Mouse (Mus musculus) limb, embryonic 11.5 days (tissue): ENCODE measurements around the gene Ddx60. TPM values are rescaled to one million over a fixed set of nuclear protein-coding genes. Genes with fewer than 3 reads are reported as not detected.

ENCODE experiments used
- ATAC-seq: fragments of 200-750 bp; cut with Nextera tagmentation; 2 replicates; pipeline ENCODE4 v1.8.0; 2017; ENCODE audit warnings: low read depth; ENCODE audit not compliant: insufficient number of reproducible peaks, low FRiP score, low TSS enrichment
- DNase-seq: peaks from one replicate; pipeline ENCODE4 v3.0.0-alpha.2; 2015; ENCODE audit warnings: low spot score
- H3K27ac ChIP-seq: fragments of 300-500 bp; sonication (generic); replicated peaks from 2 replicates; pipeline ENCODE4 v1.5.1; 2014; ENCODE audit warnings: low read depth, mild to moderate bottlenecking, low read length
- H3K27me3 ChIP-seq: fragments of 300-500 bp; sonication (generic); 2 replicates; pipeline ENCODE4 v1.6.1; 2014; ENCODE audit warnings: mild to moderate bottlenecking, low read length, mixed read lengths; ENCODE audit not compliant: control insufficient read depth, insufficient read depth
- H3K36me3 ChIP-seq: fragments of 300-500 bp; sonication (generic); 2 replicates; pipeline ENCODE4 v1.6.1; 2014; ENCODE audit warnings: mild to moderate bottlenecking, low read length, moderate library complexity, mixed read lengths; ENCODE audit not compliant: control insufficient read depth, insufficient read depth
- H3K4me1 ChIP-seq: fragments of 300-500 bp; sonication (generic); 2 replicates; pipeline ENCODE4 v1.6.1; 2014; ENCODE audit warnings: low read length, mixed read lengths; ENCODE audit not compliant: control insufficient read depth, insufficient read depth
- H3K4me2 ChIP-seq: fragments of 300-500 bp; sonication (generic); 2 replicates; pipeline ENCODE4 v1.6.1; 2014; ENCODE audit warnings: low read depth, mild to moderate bottlenecking, moderate library complexity; ENCODE audit not compliant: severe bottlenecking
- H3K4me3 ChIP-seq: fragments of 300-500 bp; sonication (generic); 2 replicates; pipeline ENCODE4 v1.5.1; 2014; ENCODE audit warnings: low read depth, low read length
- H3K9ac ChIP-seq: fragments of 300-500 bp; sonication (generic); 2 replicates; pipeline ENCODE4 v1.6.1; 2014; ENCODE audit warnings: mild to moderate bottlenecking, low read length
- H3K9me3 ChIP-seq: fragments of 300-500 bp; sonication (generic); 2 replicates; pipeline ENCODE4 v1.6.1; 2016; ENCODE audit warnings: low read length; ENCODE audit not compliant: control insufficient read depth
- WGBS: fragments of 180-500 bp; shearing (Covaris S2); extraction: QIAGEN DNeasy Blood & Tissue Kit; methylation state at CpG from one replicate; pipeline ENCODE4 v1.1.7; 2014; 5-methylcytosine and 5-hydroxymethylcytosine counted together
- polyA plus RNA-seq: library from polyadenylated mRNA; unstranded; fragments of >200 nt; fragmentation: Nextera tagmentation; extraction: Ambion mirVana; gene quantifications from 2 replicates; pipeline ENCODE4 v1.2.1, GENCODE M21; 2014

The Ddx60 gene
- polyA plus RNA-seq, 1 experiment from 2014 or later: not detected

GRCm38 (mm10) chr8:62014582-62014981 is 86.7 kb downstream of the Ddx60 start:
- Histone ChIP-seq H3K4me2 (no peak overlapping the region), H3K9ac (no peak overlapping the region), H3K9me3 (no peaks in the 10 kb centered on the region), H3K27ac (no peak overlapping the region), H3K4me3 (no peak overlapping the region), H3K27me3 (no peaks in the 10 kb centered on the region), H3K4me1 (no peaks in the 10 kb centered on the region), H3K36me3 (no peaks in the 10 kb centered on the region)
- WGBS: 93% methylated on average over 4 of the region's 4 CpGs
- DNase-seq: no peak
- no peak for ATAC-seq

- Histone ChIP-seq H3K36me3 (no peaks in the 10 kb centered on the region), H3K4me2 (no peak overlapping the region), H3K27me3 (no peaks in the 10 kb centered on the region), H3K9ac (no peak overlapping the region), H3K4me3 (no peak overlapping the region), H3K9me3 (no peaks in the 10 kb centered on the region), H3K4me1 (no peaks in the 10 kb centered on the region), H3K27ac (no peak overlapping the region)
- DNase-seq: no peak
- ATAC-seq: no peak
- 71% methylated on average over 3 of the region's 3 CpGs for WGBS
These were observed 106.5 kb downstream of the Ddx60 start for GRCm38 (mm10) chr8:62034351-62034750.

GRCm38 (mm10) chr8:62046809-62047208 is 118.9 kb downstream of the Ddx60 start:
- Histone ChIP-seq H3K9me3 (no peaks in the 10 kb centered on the region), H3K4me3 (no peak overlapping the region), H3K4me2 (no peak overlapping the region), H3K36me3 (no peaks in the 10 kb centered on the region), H3K27me3 (no peaks in the 10 kb centered on the region), H3K9ac (no peak overlapping the region), H3K27ac (no peak overlapping the region), H3K4me1 (no peaks in the 10 kb centered on the region)
- DNase-seq (no peak), ATAC-seq (no peak)
- 41% methylated on average over 2 of the region's 2 CpGs for WGBS

DNA sequence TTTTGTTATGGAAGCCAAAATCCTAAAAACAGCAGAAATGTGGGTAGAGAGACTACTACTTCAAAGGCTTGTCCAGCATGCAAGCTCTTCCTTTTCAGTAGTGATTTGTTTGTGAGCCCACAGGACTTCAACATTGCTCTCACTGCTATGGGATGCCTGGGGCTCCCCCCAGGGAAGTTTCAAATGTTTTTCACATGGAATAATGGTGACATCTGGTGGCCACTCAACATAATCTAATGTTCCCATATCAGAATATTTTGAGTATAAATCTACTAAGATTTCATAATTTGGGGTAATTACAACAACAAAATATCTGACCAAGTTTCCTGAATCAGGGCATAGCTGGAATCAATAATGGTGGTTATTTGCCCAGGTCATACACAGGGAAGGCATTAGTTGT is 132.5 kb downstream of the Ddx60 start:
- DNase-seq (no peak), ATAC-seq (no peak)
- Histone ChIP-seq H3K9me3 (no peaks in the 10 kb centered on the region), H3K27ac (no peak overlapping the region), H3K4me1 (no peaks in the 10 kb centered on the region), H3K36me3 (no peaks in the 10 kb centered on the region), H3K4me3 (no peak overlapping the region), H3K9ac (no peak overlapping the region), H3K27me3 (no peaks in the 10 kb centered on the region), H3K4me2 (no peak overlapping the region)

DNA sequence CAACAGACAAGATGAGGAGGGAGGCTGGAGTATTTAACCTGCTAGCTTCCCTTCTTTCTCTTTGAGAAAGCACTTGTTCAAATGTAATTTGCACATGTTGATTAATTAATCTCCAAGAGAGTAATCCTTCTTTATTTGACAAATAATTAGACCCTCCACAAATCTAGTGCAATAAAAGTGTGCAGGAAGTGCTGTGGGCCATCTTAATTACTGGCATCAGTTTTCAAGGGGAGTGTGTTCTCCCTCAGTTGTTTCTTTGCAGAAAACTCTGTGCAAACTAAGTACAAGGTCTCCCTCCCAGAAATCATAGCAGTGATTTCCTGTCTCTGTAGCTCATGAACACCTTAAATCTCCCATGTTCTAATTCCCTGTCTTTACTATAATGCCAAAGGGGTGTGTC is 140.4 kb downstream of the Ddx60 start:
- Histone ChIP-seq H3K4me3 (no peak overlapping the region), H3K4me1 (no peaks in the 10 kb centered on the region), H3K4me2 (no peak overlapping the region), H3K36me3 (no peaks in the 10 kb centered on the region), H3K9ac (no peak overlapping the region), H3K27ac (no peak overlapping the region), H3K9me3 (no peaks in the 10 kb centered on the region), H3K27me3 (no peaks in the 10 kb centered on the region)
- ATAC-seq: no peak
- DNase-seq: no peak

DNA sequence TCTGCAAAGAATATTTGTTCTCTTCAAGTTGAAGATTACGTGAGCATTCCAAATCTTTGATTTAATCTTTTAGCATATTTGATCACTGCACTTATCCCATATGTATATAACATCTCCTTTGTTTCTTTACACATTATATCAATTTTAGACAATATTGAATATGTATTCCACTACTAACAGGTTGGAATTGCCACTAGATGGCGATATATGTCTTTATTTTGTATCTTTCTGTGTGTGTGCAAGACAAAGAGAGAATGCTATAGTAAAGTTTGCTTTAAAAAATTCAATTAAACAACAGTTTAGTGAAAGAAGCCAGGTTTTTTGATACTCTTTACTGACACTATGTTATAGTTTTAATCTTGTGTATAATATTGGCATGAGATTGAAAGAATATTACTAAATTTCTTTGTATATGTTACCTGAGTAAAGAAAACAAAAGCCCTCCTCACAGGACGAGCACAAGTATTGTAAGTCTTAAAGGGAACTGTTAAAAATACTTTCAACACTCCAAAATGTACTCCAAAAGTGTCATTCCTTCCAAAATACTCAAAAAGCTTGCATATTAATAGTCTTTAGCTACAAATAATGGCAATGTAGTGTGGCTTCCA is 152.4 kb downstream of the Ddx60 start:
- Histone ChIP-seq H3K27me3 (no peaks in the 10 kb centered on the region), H3K9ac (no peak overlapping the region), H3K9me3 (no peaks in the 10 kb centered on the region), H3K36me3 (no peaks in the 10 kb centered on the region), H3K27ac (no peak overlapping the region), H3K4me2 (no peak overlapping the region), H3K4me3 (no peak overlapping the region), H3K4me1 (no peaks in the 10 kb centered on the region)
- 57% methylated on average over 3 of the region's 3 CpGs for WGBS
- DNase-seq: no peak
- ATAC-seq: no peak

- ATAC-seq: no peak
- Histone ChIP-seq H3K4me2 (no peak overlapping the region), H3K9me3 (no peaks in the 10 kb centered on the region), H3K4me3 (no peak overlapping the region), H3K27me3 (no peaks in the 10 kb centered on the region), H3K4me1 (no peaks in the 10 kb centered on the region), H3K36me3 (no peaks in the 10 kb centered on the region), H3K9ac (no peak overlapping the region), H3K27ac (no peak overlapping the region)
- no peak for DNase-seq
- WGBS: 91% methylated on average over 2 of the region's 2 CpGs
These were observed 153.9 kb downstream of the Ddx60 start for GRCm38 (mm10) chr8:62081804-62082203.

Other genes with a start within 250 kb of the Ddx60 start
- gene Palld, start 25.4 kb upstream of the Ddx60 start, polyA plus RNA-seq: 62.9 and 67.1 TPM in 2 replicates
- gene Anxa10, start 195.1 kb downstream of the Ddx60 start, polyA plus RNA-seq: not detected in 2 replicates